Mouse (Mus musculus): Measurements from ENCODE around the gene Amz2. TPM values are rescaled to one million over a fixed set of nuclear protein-coding genes. Genes with fewer than 3 reads are reported as not detected.
A peak's percentile ranks its signal among the peaks of the same experiment; 100 is the strongest.
"Not testable (repeated sequence)": the region's sequence is repeated elsewhere in the genome, so short reads cannot be mapped to it uniquely, and the experiment has no call there.

Amz2 gene
- total RNA-seq, 2 experiments from 2014 or later, result 26.5 to 51.7 TPM

DNA sequence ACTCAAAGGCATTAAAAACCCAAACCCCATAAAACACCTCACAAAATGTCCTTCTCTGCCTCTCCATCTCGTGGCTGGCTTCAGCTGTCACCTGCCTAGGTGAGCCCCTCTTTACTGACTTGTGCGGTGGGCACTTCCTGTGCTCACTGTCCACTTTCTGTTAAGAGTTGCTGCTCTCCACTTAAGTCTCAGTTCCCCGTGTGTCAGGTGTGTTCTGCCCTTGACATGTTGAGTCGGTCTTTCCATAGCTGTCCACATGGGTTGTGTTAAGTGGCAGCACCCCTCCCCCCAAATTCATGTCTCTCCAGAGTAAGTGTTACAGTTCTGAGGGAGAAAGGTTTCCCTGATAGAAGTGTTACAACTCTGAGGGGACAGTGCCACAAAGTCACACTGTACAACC, 66.1 kb downstream of the Amz2 start:
- ATAC-seq (ENCODE audit: poor library complexity, severe bottlenecking), result no peak

DNA sequence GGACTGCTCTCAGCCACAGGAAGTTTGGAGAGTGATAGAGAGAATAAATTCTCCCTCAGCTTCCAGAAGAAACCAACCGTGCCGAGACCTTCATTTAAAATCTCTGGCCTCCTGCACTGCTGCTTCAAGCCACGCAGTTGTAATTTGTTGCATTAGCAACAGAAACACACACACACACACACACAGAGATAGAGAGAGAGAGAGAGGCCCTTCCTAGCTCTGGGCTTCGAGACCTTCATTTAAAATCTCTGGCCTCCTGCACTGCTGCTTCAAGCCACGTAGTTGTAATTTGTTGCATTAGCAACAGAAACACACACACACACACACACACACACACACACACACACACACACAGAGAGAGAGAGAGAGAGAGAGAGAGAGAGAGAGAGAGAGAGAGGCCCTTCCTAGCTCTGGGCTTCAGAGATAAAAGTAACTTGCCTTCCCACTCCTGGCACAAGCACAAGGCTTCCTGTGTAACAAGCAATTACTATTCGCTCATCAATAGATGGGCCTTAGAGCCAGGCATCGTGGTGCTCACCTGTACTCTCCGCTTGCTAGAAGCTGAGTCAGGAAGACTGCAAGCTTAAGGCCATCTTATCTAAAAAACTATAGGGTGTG, 67.2 kb downstream of the Amz2 start:
- ATAC-seq (ENCODE audit: poor library complexity, severe bottlenecking), result not testable (repeated sequence)

DNA sequence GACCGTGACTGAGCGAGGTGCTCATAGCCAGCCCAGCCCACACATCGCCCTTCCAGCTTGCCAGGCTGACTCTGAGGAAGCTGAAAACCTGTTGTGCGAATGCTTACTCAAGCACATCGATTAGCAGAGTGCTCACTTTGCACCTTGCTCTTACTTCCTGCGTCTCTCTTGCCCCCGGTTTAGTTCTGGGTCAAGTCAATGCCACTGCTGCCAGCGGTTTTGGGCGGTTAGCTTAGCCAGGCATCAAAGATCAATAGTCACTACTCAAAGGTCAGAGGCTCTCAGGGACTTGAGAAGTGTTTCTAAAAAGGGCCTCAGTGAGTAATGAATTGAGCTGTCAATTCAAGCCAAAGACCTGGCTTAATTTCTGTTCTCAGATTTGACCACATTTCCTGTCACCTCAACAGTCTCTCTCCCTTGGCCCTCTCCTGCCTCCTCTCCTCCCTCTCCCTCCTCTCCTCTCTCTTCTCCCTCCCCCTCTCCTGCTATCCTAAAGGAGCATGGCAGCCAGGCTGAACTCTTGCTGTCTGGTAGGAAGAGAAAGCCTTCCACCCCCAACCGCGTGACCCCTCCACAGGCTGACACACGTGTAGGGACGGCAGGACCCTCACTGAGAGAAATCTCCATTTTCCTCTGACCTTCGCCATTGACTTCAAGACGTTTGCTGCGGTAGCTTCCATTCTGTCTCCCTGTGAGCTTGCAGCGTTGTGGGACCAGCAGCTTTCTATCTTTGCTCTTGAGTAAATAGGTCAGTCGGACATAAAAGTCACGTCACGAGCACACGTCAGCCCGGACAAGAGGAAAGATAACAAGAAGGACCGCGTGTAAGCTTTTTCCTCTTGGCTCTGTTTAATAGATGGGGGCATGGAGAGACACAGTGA, 69.4 kb downstream of the Amz2 start:
- ATAC-seq (ENCODE audit: poor library complexity, severe bottlenecking), result peak; percentile 2

- peak; percentile 68 for ATAC-seq (ENCODE audit: poor library complexity, severe bottlenecking)
Observed at GRCm38 (mm10) chr11:109495771-109496474, 70.2 kb downstream of the Amz2 start.

- no peak for ATAC-seq (ENCODE audit: poor library complexity, severe bottlenecking)
Observed at GRCm38 (mm10) chr11:109496475-109496993, 70.8 kb downstream of the Amz2 start.

DNA sequence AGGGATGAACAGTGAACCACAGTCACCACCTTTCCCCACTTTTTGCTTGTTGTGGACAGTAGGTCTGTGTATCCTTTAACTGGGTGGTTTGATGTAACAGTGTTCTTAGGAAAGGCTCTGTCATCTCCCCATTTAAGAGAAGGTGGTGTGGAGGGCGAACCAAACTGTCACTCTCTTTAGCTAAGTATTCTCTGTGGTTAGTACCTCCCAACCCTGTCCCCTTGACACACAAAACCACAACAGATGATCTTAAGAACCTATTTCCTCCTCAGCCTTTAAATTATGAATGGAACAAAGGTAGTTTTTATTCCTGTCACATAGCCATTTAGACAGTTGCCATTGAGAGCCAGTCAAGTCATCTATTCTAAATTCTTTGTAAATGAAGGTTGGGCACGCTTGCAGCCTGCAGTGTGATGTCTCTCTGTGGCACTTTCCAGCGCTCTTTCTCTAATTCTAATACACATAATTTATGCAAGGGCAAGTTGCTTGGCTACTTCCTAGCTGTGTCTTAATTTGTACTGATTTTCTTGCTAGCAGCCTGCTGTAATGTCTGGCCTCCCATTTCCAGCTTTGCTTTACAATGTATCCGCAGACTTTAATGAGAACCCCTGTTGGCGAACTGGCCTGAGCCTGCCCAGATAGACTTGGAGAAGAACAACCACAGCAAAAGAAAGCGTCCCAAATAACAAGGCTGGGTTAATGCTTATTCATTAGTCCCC, 71.4 kb downstream of the Amz2 start:
- 0 out of 2 replicates have a peak, but pooled peaks have one; percentile 9 for ATAC-seq (ENCODE audit: poor library complexity, severe bottlenecking)

DNA sequence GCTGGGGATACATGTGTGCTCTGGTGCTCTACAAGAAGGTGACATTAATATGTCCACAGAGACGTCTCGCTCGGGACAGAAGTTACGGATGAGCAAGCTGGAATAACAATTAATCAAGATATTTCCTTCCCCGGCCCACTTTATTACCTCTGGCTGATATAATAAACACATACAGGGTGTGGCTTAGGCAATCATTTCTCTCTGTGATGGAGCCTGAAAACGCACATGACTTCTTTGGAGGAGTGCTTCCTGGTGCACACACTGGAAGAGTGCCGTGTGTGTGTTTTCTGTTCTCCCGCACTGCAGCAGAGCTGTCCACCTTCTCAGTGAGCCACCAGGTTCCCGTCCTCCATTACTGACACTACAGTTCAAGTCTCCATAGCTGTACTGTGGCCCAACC, 72.2 kb downstream of the Amz2 start:
- ATAC-seq (ENCODE audit: poor library complexity, severe bottlenecking), result no peak

GRCm38 (mm10) chr11:109500206-109500605, 74.5 kb downstream of the Amz2 start:
- ATAC-seq (ENCODE audit: poor library complexity, severe bottlenecking), result no peak

Other genes starting within 250 kb of the Amz2 start
- 0.09 TPM in 1 of 2 replicates, not detected in the other for gene Rgs9, start 127.8 kb upstream of the Amz2 start, total RNA-seq (2015)
- gene Rgs9, start 127.8 kb upstream of the Amz2 start, total RNA-seq (2017), result not detected in 2 replicates
- gene Gna13, start 63.1 kb upstream of the Amz2 start, total RNA-seq (2015), result 59.5 and 61.2 TPM in 2 replicates
- gene Gna13, start 63.1 kb upstream of the Amz2 start, total RNA-seq (2017), result 54.2 and 57.3 TPM in 2 replicates
- gene 9930022D16Rik, start 12.0 kb upstream of the Amz2 start, total RNA-seq (2015), result 0.07 TPM in 1 of 2 replicates, not detected in the other
- gene 9930022D16Rik, start 12.0 kb upstream of the Amz2 start, total RNA-seq (2017), result 0.08 TPM in 1 of 2 replicates, not detected in the other
- gene Arsg, start 47.4 kb downstream of the Amz2 start, total RNA-seq (2015), result 4.9 and 6.2 TPM in 2 replicates
- gene Arsg, start 47.4 kb downstream of the Amz2 start, total RNA-seq (2017), result 6.2 and 7.5 TPM in 2 replicates
- 27.4 and 27.6 TPM in 2 replicates for gene Slc16a6, start 47.7 kb downstream of the Amz2 start, total RNA-seq (2015)
- 10.5 and 14.7 TPM in 2 replicates for gene Slc16a6, start 47.7 kb downstream of the Amz2 start, total RNA-seq (2017)
- 13.8 and 14.2 TPM in 2 replicates for gene Wipi1, start 186.0 kb downstream of the Amz2 start, total RNA-seq (2015)
- gene Wipi1, start 186.0 kb downstream of the Amz2 start, total RNA-seq (2017), result 7.6 and 10.0 TPM in 2 replicates
- 96.1 and 98.1 TPM in 2 replicates for gene Prkar1a, start 223.5 kb downstream of the Amz2 start, total RNA-seq (2015)
- 62.7 and 77.9 TPM in 2 replicates for gene Prkar1a, start 223.5 kb downstream of the Amz2 start, total RNA-seq (2017)